20 mouse cellular contexts compared by ENCODE assay signal in the genomic region with DNA sequence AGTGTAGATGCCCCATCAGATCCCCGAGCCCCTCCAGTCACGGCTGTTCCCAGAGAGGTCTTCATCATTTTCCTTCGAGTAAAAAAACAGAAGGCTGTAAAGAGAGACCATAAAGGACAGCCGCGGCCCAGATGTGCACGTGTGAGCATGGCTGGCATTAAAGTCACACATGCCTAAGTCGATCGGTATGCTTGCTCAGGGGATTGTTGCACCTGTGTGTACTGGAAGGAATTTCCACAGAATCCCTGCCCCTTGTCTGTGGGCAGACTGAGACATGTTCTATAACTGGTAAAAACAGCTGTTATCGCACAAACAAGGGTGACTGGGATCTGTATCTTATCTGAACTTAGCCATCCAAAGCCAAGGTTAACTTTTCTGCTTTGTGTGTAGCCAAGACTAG. TPM values are rescaled to one million over a fixed set of nuclear protein-coding genes. Genes with fewer than 3 reads are reported as not detected.
A peak's percentile ranks its signal among the peaks of the same experiment; 100 is the strongest.
DNase-seq lines count a peak whose midpoint lies in the region; ATAC-seq and TF ChIP-seq lines count a peak whose summit lies in the region.
"Had no signal": no experiment of that assay in that cellular context is flagged by ENCODE, and none has a peak within 500 bp of the region (broad histone marks: within the 10 kb centered on the region; RNA-seq: fewer than 3 reads in every experiment).

No protein-coding gene starts in this region.

- TF ChIP-seq CTCF in gastrocnemius, adult 2 months (IDR thresholded peaks at IDR 0.05), result no peak
- no peak for TF ChIP-seq CTCF in liver, postnatal 0 days (IDR thresholded peaks at IDR 0.05; ENCODE audit: low read depth)

- no peak overlapping the region for H3K4me3 ChIP-seq in gastrocnemius, adult 2 months
- H3K4me3 ChIP-seq in limb, embryonic 13.5 days, result no peak overlapping the region
- H3K4me3 ChIP-seq in stomach, embryonic 15.5 days (replicated peaks), result no peak overlapping the region
- H3K4me3 ChIP-seq in liver, postnatal 0 days (ENCODE audit: low read depth, low read length), result no peak overlapping the region
- H3K4me3 ChIP-seq: erythroblast, embryonic 14.5 days; forebrain, embryonic 10.5 days; forebrain, embryonic 15.5 days; heart, embryonic 13.5 days; hindbrain, embryonic 13.5 days had no signal

- no peak for TF ChIP-seq EP300 in liver, postnatal 0 days (IDR thresholded peaks at IDR 0.05; ENCODE audit: low read depth)

- no peaks in the 10 kb centered on the region for H3K27me3 ChIP-seq in limb, embryonic 13.5 days
- H3K27me3 ChIP-seq in stomach, embryonic 15.5 days (replicated peaks), result no peaks in the 10 kb centered on the region
- H3K27me3 ChIP-seq in liver, postnatal 0 days (ENCODE audit: insufficient read depth, low read length), result no peaks in the 10 kb centered on the region
- H3K27me3 ChIP-seq: forebrain, embryonic 15.5 days; heart, embryonic 13.5 days; hindbrain, embryonic 13.5 days had no signal

- intact Hi-C loops in gastrocnemius, adult 2 months (cut with DNase I), result no loop called here
- intact Hi-C loops in gastrocnemius, postnatal 14 days (cut with DNase I; ENCODE audit: low total_unique reads), result no loop called here
- intact Hi-C loops in heart, postnatal 14 days (cut with DNase I), result no loop called here

- no peaks in the 10 kb centered on the region for H3K9me3 ChIP-seq in limb, embryonic 13.5 days
- H3K9me3 ChIP-seq in stomach, embryonic 15.5 days, result no peaks in the 10 kb centered on the region
- no peaks in the 10 kb centered on the region for H3K9me3 ChIP-seq in liver, postnatal 0 days (ENCODE audit: low read length)
- H3K9me3 ChIP-seq: forebrain, embryonic 10.5 days; forebrain, embryonic 15.5 days; heart, embryonic 13.5 days; hindbrain, embryonic 13.5 days had no signal

- DNase-seq in gastrocnemius, adult 2 months, result no peak
- DNase-seq in gastrocnemius, postnatal 14 days, result no peak
- peak; percentile 74 for DNase-seq in forelimb bud, embryonic 11.5 days (ENCODE audit: low read depth, low spot score)
- no peak for DNase-seq in heart, postnatal 14 days
- DNase-seq in liver, postnatal 0 days, result no peak
- no peak for DNase-seq in adrenal gland, postnatal 10 days
- DNase-seq: adrenal gland, postnatal 25 days; cerebellum, adult 18-20 months; cerebellum, postnatal 10 days; gastrocnemius, postnatal 36 days; heart, adult 11 months had no signal

- H3K4me1 ChIP-seq in limb, embryonic 13.5 days, result peaks cover 84% of the 10 kb centered on the region
- H3K4me1 ChIP-seq in stomach, embryonic 15.5 days, result no peaks in the 10 kb centered on the region
- H3K4me1 ChIP-seq in liver, postnatal 0 days (ENCODE audit: insufficient read depth), result no peaks in the 10 kb centered on the region
- H3K4me1 ChIP-seq: forebrain, embryonic 15.5 days had no signal

- ATAC-seq in limb, embryonic 13.5 days (ENCODE audit: low FRiP score, low read depth), result peak; percentile 52
- ATAC-seq in stomach, embryonic 15.5 days (ENCODE audit: insufficient read depth, low FRiP score, low read depth), result no peak
- ATAC-seq in liver, postnatal 0 days, result no peak
- ATAC-seq: forebrain, embryonic 15.5 days; hindbrain, postnatal 0 days had no signal

- no peak overlapping the region; the same call in 1 of the 2 replicates for H3K4me2 ChIP-seq in limb, embryonic 13.5 days (replicated peaks)
- H3K4me2 ChIP-seq in stomach, embryonic 15.5 days, result no peak overlapping the region
- no peak overlapping the region for H3K4me2 ChIP-seq in liver, postnatal 0 days (ENCODE audit: low read depth, low read length)
- H3K4me2 ChIP-seq: forebrain, embryonic 15.5 days; heart, embryonic 13.5 days; hindbrain, embryonic 13.5 days had no signal

- peaks cover 24% of the 10 kb centered on the region for H3K36me3 ChIP-seq in limb, embryonic 13.5 days
- H3K36me3 ChIP-seq in stomach, embryonic 15.5 days, result peaks cover 23% of the 10 kb centered on the region
- peaks cover 27% of the 10 kb centered on the region for H3K36me3 ChIP-seq in liver, postnatal 0 days (replicated peaks; ENCODE audit: insufficient read depth, low read length)
- H3K36me3 ChIP-seq: forebrain, embryonic 15.5 days had no signal

- 15% methylated on average over 9 of the region's 9 CpGs for WGBS in limb, embryonic 13.5 days
- WGBS in stomach, embryonic 15.5 days, result 86% methylated on average over 9 of the region's 9 CpGs
- 89% methylated on average over 9 of the region's 9 CpGs for WGBS in liver, postnatal 0 days (ENCODE audit: insufficient replicate concordance)

- 0 out of 2 replicates have a peak overlapping the region, but pooled peaks have one; percentile 5 for H3K9ac ChIP-seq in limb, embryonic 13.5 days
- no peak overlapping the region for H3K9ac ChIP-seq in stomach, embryonic 15.5 days
- H3K9ac ChIP-seq in liver, postnatal 0 days (replicated peaks), result no peak overlapping the region
- H3K9ac ChIP-seq: forebrain, embryonic 15.5 days; heart, embryonic 13.5 days; hindbrain, embryonic 13.5 days had no signal

- peak overlapping the region; percentile 80 for H3K27ac ChIP-seq in gastrocnemius, adult 2 months
- peak overlapping the region; percentile 78 for H3K27ac ChIP-seq in limb, embryonic 13.5 days
- H3K27ac ChIP-seq in stomach, embryonic 15.5 days, result 0 out of 2 replicates have a peak overlapping the region, but pooled peaks have one; percentile 11
- no peak overlapping the region for H3K27ac ChIP-seq in liver, postnatal 0 days (ENCODE audit: low read depth)
- H3K27ac ChIP-seq: forebrain, embryonic 10.5 days; forebrain, embryonic 15.5 days; heart, embryonic 13.5 days; hindbrain, embryonic 13.5 days; hindbrain, postnatal 0 days had no signal

RNA-seq across cellular contexts. Expression of gene Pqlc2, which starts 38.9 kb away (rescaled TPM):
- total RNA-seq in gastrocnemius, adult 2 months (2021), result 1 to 10 TPM; 4.9 to 7.2 TPM
- 1 to 10 TPM; 6.0 to 6.4 TPM for total RNA-seq in gastrocnemius, postnatal 14 days (2021)
- polyA plus RNA-seq in limb, embryonic 13.5 days (2015; fragmentation: Nextera tagmentation; extraction: Ambion mirVana), result 16.9 and 18.0 TPM in 2 replicates
- polyA plus RNA-seq in stomach, embryonic 15.5 days (2015; fragmentation: Nextera tagmentation; extraction: Ambion mirVana), result 14.3 and 14.9 TPM in 2 replicates
- total RNA-seq in heart, postnatal 14 days (2021), result 1 to 10 TPM; 7.1 to 8.4 TPM
- 33.1 and 33.9 TPM in 2 replicates for polyA plus RNA-seq in liver, postnatal 0 days (2015; fragmentation: Nextera tagmentation; extraction: Ambion mirVana)
- total RNA-seq in adrenal gland, postnatal 10 days (2021), result 1 to 10 TPM; 8.0 to 8.7 TPM
- total RNA-seq: hematopoietic stem cell, adult 5-6 weeks had no signal

RNA-seq across cellular contexts. Expression of gene Akr7a5, which starts 39.0 kb away (rescaled TPM):
- total RNA-seq in gastrocnemius, adult 2 months (2021), result 10 to 100 TPM; 31.2 to 34.7 TPM
- 10 to 100 TPM; 34.2 to 37.4 TPM for total RNA-seq in gastrocnemius, postnatal 14 days (2021)
- polyA plus RNA-seq in limb, embryonic 13.5 days (2015; fragmentation: Nextera tagmentation; extraction: Ambion mirVana), result 120 and 124 TPM in 2 replicates
- 111 and 125 TPM in 2 replicates for polyA plus RNA-seq in stomach, embryonic 15.5 days (2015; fragmentation: Nextera tagmentation; extraction: Ambion mirVana)
- total RNA-seq in heart, postnatal 14 days (2021), result 10 to 100 TPM; 35.6 to 39.4 TPM
- 117 and 121 TPM in 2 replicates for polyA plus RNA-seq in liver, postnatal 0 days (2015; fragmentation: Nextera tagmentation; extraction: Ambion mirVana)
- 10 to 100 TPM; 65.6 to 67.0 TPM for total RNA-seq in adrenal gland, postnatal 10 days (2021)
